ENCODE assay signal across 7 mouse cellular contexts in genomic region chr12:111894082-111894481, GRCm38 (mm10). TPM values are rescaled to one million over a fixed set of nuclear protein-coding genes. Genes with fewer than 3 reads are reported as not detected.
DNase-seq lines count a peak whose midpoint lies in the region; TF ChIP-seq lines count a peak whose summit lies in the region.

No protein-coding gene starts in this region.

- H3K4me3 ChIP-seq in thymus, adult 2 months (ENCODE audit: control insufficient read depth, insufficient read depth, low read length) = no peak overlapping the region

- peaks cover 12% of the 10 kb centered on the region for H3K4me1 ChIP-seq in thymus, adult 2 months (replicated peaks; ENCODE audit: control insufficient read depth, insufficient read depth, low read length)

- TF ChIP-seq CTCF in thymus, adult 2 months (IDR thresholded peaks at IDR 0.05; ENCODE audit: borderline replicate concordance, control insufficient read depth, extremely low read depth, insufficient read depth, low read length, poor library complexity) = no peak

- no peaks in the 10 kb centered on the region for H3K27me3 ChIP-seq in thymus, adult 2 months (ENCODE audit: control insufficient read depth, insufficient read depth, low read length)

- WGBS in thymus, adult 2 months = 100% methylated on average over 1 of the region's 1 CpGs

- DNase-seq in 3T3-L1 (ENCODE audit: low read depth, low spot score) (peak; percentile 26), 416B (ENCODE audit: low read depth) (peak; percentile 77)
- DNase-seq in heart, adult 8-10 months (ENCODE audit: low spot score) = peak; percentile 87
- DNase-seq in kidney, postnatal 36 days = peak; percentile 83 to 88
- no peak for DNase-seq in right cerebral cortex, adult 2 months (ENCODE audit: low spot score in 2 of 2)
- DNase-seq in thymus, adult 2 months = no peak
- DNase-seq in layer of hippocampus, adult 9-11 months = no peak

- H3K36me3 ChIP-seq in thymus, adult 2 months (ENCODE audit: control insufficient read depth, insufficient read depth, low read length) = no peaks in the 10 kb centered on the region

- no peak overlapping the region for H3K27ac ChIP-seq in thymus, adult 2 months (ENCODE audit: control insufficient read depth, insufficient read depth, low read length)

- TF ChIP-seq POLR2A in thymus, adult 2 months (IDR thresholded peaks at IDR 0.05; ENCODE audit: control insufficient read depth, extremely low read depth, insufficient read depth, low read length, poor library complexity) = no peak

RNA-seq across cellular contexts. Expression of gene Ppp1r13b, which starts 13.8 kb away (rescaled TPM):
- 10 to 100 TPM; 16.7 to 20.8 (median 18.6) TPM for total RNA-seq in heart, adult 8-10 months (2022)
- polyA plus RNA-seq in thymus, adult 2 months (2012; rRNA removed) = 28.1 and 30.1 TPM in 2 replicates

Comparison
In these comparisons a context has a peak if more than half of its experiments do, and no peak if none do; other contexts are left out.
1. DNase-seq: peak in 3T3-L1 (single experiment), 416B (single experiment), heart, adult 8-10 months (single experiment) and kidney, postnatal 36 days (2 of 2); none in right cerebral cortex, adult 2 months (0 of 2), thymus, adult 2 months (single experiment) and layer of hippocampus, adult 9-11 months (single experiment).